Mouse (Mus musculus): Measurements from ENCODE around the gene Sema3e.

Gene Sema3e

GRCm38 (mm10) chr5:14025205-14026124, at the start of gene Sema3e:
Gene Sema3e (plus strand): TSS chr5:14025276.
- DNase-seq (ENCODE audit: low spot score) = no peak

- DNase-seq (ENCODE audit: low spot score) = no peak
These were observed 47.5 kb upstream of the Sema3e start for GRCm38 (mm10) chr5:13977576-13977975.

DNA sequence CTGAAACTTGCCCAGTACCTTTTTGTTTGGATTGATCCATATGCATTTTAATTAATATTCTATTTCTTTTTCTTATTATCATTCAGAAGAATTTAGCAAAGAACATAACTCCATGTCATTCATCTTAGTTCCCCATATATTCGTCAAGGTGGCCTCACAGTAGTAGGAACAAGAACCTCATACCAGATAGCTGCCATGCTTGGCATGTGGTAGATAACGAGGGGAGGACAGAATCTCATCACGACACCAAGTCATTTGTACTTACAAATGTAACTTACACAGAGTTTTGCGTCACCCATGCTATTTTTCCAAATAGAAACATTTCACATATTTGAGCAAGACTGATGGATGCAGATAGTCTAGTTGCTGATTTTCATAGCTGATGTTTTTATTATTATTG, 45.9 kb upstream of the Sema3e start:
- DNase-seq (ENCODE audit: low spot score) = no peak

GRCm38 (mm10) chr5:13982417-13983054, 42.5 kb upstream of the Sema3e start:
- no peak for DNase-seq (ENCODE audit: low spot score)

DNA sequence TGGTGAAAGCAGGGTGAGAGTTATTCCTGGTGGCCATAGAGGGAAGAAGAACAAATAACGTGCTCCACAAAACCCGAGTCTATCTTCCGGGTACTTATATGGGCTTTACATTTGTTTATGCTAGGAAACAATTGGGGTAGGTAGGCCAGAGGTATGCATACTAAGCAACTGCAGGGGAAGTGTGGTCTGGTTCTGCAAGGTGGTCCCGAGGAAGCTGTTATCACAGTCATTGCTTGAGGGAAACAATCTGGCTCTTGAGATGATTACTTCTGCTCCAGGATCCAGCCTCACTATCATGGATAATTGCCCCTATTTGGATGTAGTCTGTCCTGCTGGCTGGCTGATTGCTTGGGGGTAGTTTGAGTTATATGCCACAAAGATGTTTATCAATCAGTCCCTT, 41.5 kb upstream of the Sema3e start:
- no peak for DNase-seq (ENCODE audit: low spot score)

GRCm38 (mm10) chr5:13985669-13986068, 39.4 kb upstream of the Sema3e start:
- no peak for DNase-seq (ENCODE audit: low spot score)

GRCm38 (mm10) chr5:13987123-13987522, 38.0 kb upstream of the Sema3e start:
- no peak for DNase-seq (ENCODE audit: low spot score)

DNA sequence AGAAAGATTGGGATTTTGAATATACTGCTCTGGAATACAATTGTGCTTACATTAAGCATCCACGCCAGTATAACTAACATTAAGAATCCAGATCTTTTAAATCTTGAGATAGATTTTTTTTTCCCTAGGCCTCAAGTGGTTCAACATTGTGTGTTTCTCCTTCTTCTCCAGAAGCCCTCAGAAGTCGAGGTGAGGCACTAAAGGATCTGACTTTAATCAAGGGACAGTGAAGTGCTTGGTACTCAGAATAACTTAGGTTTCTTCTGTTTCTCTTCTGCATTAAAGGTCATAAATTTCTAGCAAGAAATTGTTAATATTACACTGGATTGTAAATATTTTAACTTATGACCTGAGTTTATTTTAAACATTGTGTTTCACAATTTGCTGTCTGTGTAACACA, 37.1 kb upstream of the Sema3e start:
- no peak for DNase-seq (ENCODE audit: low spot score)

DNA sequence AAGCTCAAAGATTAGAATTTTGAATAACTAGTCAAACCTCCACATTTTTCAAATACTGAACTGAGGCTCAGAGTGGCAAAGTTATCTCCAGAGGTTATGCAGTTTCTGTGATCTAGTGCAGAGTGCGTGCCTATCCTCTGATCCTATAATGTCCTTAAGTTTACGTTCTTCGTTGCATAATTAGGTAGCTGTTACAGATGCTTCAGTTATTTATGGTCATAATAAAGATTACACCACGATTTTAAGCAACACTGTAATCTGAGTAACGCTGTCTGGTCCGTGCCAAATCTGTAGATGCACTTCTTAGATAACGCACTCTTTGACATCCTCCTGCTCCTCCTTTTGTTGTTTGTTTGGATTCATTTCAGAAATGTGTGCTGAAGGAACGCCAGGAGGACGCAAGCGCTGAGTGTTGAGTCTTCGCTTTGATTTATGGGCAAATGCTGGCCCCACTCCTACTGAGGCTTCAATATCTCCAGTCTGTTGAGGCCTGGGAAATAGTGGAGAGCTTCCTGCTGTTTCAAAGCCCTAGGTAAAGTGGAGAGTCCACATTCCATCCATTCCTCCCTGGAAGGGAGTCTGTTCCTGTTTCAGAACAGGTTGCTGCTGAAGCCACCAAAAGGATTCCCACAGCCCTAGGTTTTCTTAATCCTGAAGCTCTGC, 32.2 kb upstream of the Sema3e start:
- no peak for DNase-seq (ENCODE audit: low spot score)

DNA sequence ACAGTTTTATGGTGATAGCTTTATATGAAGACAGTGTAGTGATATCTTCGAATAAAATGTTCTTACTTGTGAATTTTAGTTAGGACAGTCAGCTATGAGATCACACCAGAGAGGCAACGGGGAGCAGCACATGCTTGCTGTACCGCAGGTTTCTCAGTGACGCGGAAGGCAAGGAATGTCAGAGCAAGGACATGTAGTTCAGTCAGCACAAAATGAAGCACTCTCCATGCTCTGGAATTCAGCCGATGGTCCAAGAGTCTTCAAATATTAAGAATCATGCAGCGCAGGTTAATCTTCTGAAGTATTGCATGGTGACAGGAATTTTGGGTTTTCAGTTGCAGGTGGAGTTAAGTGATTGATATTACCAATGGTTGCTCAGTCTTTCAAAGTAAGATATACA, 3.3 kb downstream of the Sema3e start:
- DNase-seq (ENCODE audit: low spot score) = no peak

- no peak for DNase-seq (ENCODE audit: low spot score)
These were observed 5.7 kb downstream of the Sema3e start for GRCm38 (mm10) chr5:14030796-14031195.

DNA sequence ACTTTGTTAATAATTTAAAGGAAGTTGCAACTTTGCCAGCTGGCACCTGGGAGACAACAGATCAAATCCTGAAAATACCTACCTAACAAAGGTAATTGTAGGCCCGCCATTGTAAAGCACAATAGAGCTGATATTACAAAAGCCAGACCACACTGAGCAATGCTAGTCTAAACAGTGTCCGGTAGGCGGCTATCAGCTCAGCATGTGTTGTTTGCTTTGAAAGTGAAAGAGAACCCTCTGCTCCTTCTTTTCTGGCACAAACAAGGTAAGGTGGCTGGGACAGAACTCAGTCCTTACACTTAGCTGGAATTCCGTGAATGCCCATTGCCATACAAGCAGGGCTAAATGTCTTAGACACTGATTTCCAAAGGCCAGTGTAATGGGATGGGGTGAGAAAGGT, 7.0 kb downstream of the Sema3e start:
- no peak for DNase-seq (ENCODE audit: low spot score)

- DNase-seq (ENCODE audit: low spot score) = no peak
These were observed 8.2 kb downstream of the Sema3e start for GRCm38 (mm10) chr5:14033302-14033701.

- DNase-seq (ENCODE audit: low spot score) = no peak
These were observed 13.9 kb downstream of the Sema3e start for GRCm38 (mm10) chr5:14038813-14039496.

GRCm38 (mm10) chr5:14040208-14040607, 15.1 kb downstream of the Sema3e start:
- no peak for DNase-seq (ENCODE audit: low spot score)

DNA sequence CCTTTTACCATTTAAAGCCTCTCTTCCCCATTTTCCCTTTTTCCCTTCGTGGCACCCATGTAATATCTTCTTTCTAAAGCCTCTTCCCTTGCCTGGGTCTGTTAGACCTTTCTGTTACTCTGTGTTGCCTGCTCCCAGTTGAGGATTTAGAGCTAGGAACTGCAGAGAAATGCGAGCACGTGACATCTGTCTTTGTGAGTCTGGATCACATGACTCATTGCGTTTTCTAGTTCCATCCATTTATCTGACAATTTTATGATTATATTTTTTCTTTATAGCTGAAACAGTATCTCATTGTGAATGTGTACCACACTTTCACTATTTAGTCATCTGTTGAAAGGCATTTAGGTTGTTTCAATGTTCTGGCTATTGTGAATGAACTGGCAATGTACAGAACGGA, 18.0 kb downstream of the Sema3e start:
- no peak for DNase-seq (ENCODE audit: low spot score)

DNA sequence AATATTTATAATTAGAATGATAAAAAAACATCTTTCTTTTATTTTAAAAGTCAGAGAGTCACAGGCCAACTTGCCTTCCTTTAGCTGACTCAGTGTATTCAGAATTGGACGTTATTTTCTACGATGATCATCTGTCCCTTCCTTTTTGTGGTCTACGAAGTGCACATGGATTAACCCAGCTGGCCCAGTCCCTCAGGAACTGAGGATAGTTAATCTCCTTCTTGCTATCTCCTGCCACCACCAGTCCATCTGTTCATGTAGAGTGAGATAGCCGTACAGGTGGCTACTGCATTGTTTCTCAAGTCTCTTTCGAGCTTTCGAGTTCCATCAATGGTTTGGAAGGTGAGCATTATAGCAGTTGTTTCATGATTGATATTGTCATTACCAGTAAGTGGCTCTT, 18.9 kb downstream of the Sema3e start:
- no peak for DNase-seq (ENCODE audit: low spot score)

GRCm38 (mm10) chr5:14048660-14049059, 23.6 kb downstream of the Sema3e start:
- no peak for DNase-seq (ENCODE audit: low spot score)

- no peak for DNase-seq (ENCODE audit: low spot score)
These were observed 29.4 kb downstream of the Sema3e start for GRCm38 (mm10) chr5:14054472-14054871.

- no peak for DNase-seq (ENCODE audit: low spot score)
These were observed 34.9 kb downstream of the Sema3e start for GRCm38 (mm10) chr5:14059895-14060553.

- no peak for DNase-seq (ENCODE audit: low spot score)
These were observed 37.9 kb downstream of the Sema3e start for GRCm38 (mm10) chr5:14062918-14063481.

Measured in MN1 (cell line).